Mouse (Mus musculus) spleen, adult 2 months (tissue): Measurements from ENCODE around the gene Nbea. TPM values are rescaled to one million over a fixed set of nuclear protein-coding genes. Genes with fewer than 3 reads are reported as not detected.

ENCODE experiments used
- DNase-seq, 2 experiments: peaks; one replicate each; pipeline versions ENCODE4 v3.0.0 to v3.0.0-alpha.2; 2012 to 2021; ENCODE audit warnings: low spot score in 2 of 2, low read depth in 1 of 2
- H3K27ac ChIP-seq: fragments of 200-500 bp; 2 replicates; pipeline ENCODE4 v1.5.1; 2012; ENCODE audit warnings: low read length, inconsistent platforms; ENCODE audit not compliant: insufficient read depth
- H3K27me3 ChIP-seq: fragments of 200-500 bp; 2 replicates; pipeline ENCODE4 v1.6.1; 2012; ENCODE audit warnings: mild to moderate bottlenecking, moderate library complexity, low read length, inconsistent platforms; ENCODE audit not compliant: control insufficient read depth, insufficient read depth
- H3K36me3 ChIP-seq: fragments of 200-500 bp; 2 replicates; pipeline ENCODE4 v1.6.1; 2012; ENCODE audit warnings: mild to moderate bottlenecking, low read length, inconsistent platforms; ENCODE audit not compliant: control insufficient read depth, insufficient read depth
- H3K4me1 ChIP-seq: fragments of 200-500 bp; 2 replicates; pipeline ENCODE4 v1.6.1; 2011; ENCODE audit warnings: inconsistent platforms; ENCODE audit not compliant: control insufficient read depth, insufficient read depth, insufficient read length
- H3K4me3 ChIP-seq: fragments of 200-500 bp; 2 replicates; pipeline ENCODE4 v1.5.1; 2011; ENCODE audit warnings: mild to moderate bottlenecking, inconsistent platforms; ENCODE audit not compliant: insufficient read depth, insufficient read length; ENCODE audit errors: extremely low read depth
- CTCF ChIP-seq: fragments of 200-500 bp; IDR thresholded peaks from 2 replicates; pipeline ENCODE4 v1.5.1; 2011; ENCODE audit warnings: mild to moderate bottlenecking, inconsistent platforms; ENCODE audit not compliant: insufficient read depth, insufficient read length, insufficient replicate concordance; ENCODE audit errors: extremely low read depth
- POLR2A ChIP-seq: fragments of 200-500 bp; IDR thresholded peaks from 2 replicates; pipeline ENCODE4 v1.6.1; 2011; ENCODE audit warnings: low read depth, low read length, inconsistent platforms
- WGBS: fragments of 180-500 bp; shearing (Covaris S2); methylation state at CpG from one replicate; pipeline ENCODE4 v1.1.7; 2018; 5-methylcytosine and 5-hydroxymethylcytosine counted together
- polyA plus RNA-seq: library from polyadenylated mRNA; depleted of rRNA; stranded (reverse); fragments of >200 nt; gene quantifications from 2 replicates; pipeline ENCODE4 v1.2.3, GENCODE M21; 2012

Nbea gene
- polyA plus RNA-seq, 1 experiment: 1.6 TPM

- Histone ChIP-seq H3K27me3 (peaks cover 21% of the 10 kb centered on the region), H3K4me3 (no peak overlapping the region), H3K36me3 (no peaks in the 10 kb centered on the region), H3K4me1 (no peaks in the 10 kb centered on the region), H3K27ac (no peak overlapping the region)
- TF ChIP-seq CTCF (no peak), POLR2A (no peak)
- 21% methylated on average over 53 of the region's 53 CpGs for WGBS
- no peak for DNase-seq
These were observed 403.1 kb downstream of the Nbea start for GRCm38 (mm10) chr3:55780120-55781070.

- DNase-seq: no peak
- H3K4me1 ChIP-seq: no peaks in the 10 kb centered on the region
- TF ChIP-seq POLR2A: no peak
- no peak for TF ChIP-seq CTCF
- no peaks in the 10 kb centered on the region for H3K36me3 ChIP-seq
- WGBS: 82% methylated on average over 8 of the region's 8 CpGs
- H3K4me3 ChIP-seq: no peak overlapping the region
- peaks cover 20% of the 10 kb centered on the region for H3K27me3 ChIP-seq
- H3K27ac ChIP-seq: no peak overlapping the region
These were observed 404.5 kb downstream of the Nbea start for GRCm38 (mm10) chr3:55778764-55779730.

- H3K4me3 ChIP-seq: no peak overlapping the region
- peaks cover 16% of the 10 kb centered on the region for H3K27me3 ChIP-seq
- DNase-seq: no peak
- H3K4me1 ChIP-seq: no peaks in the 10 kb centered on the region
- TF ChIP-seq POLR2A: no peak
- TF ChIP-seq CTCF: no peak
- 83% methylated on average over 4 of the region's 4 CpGs for WGBS
- H3K27ac ChIP-seq: no peak overlapping the region
- no peaks in the 10 kb centered on the region for H3K36me3 ChIP-seq
These were observed 406.0 kb downstream of the Nbea start for GRCm38 (mm10) chr3:55777501-55777900.

GRCm38 (mm10) chr3:55775753-55776152 lies 407.7 kb downstream of the Nbea start:
- Histone ChIP-seq H3K27me3 (peaks cover 10% of the 10 kb centered on the region), H3K27ac (no peak overlapping the region), H3K4me3 (no peak overlapping the region), H3K4me1 (no peaks in the 10 kb centered on the region), H3K36me3 (no peaks in the 10 kb centered on the region)
- WGBS: 89% methylated on average over 6 of the region's 6 CpGs
- TF ChIP-seq POLR2A (no peak), CTCF (no peak)
- no peak for DNase-seq

- H3K36me3 ChIP-seq: no peaks in the 10 kb centered on the region
- no peaks in the 10 kb centered on the region for H3K4me1 ChIP-seq
- DNase-seq: no peak
- peaks cover 5% of the 10 kb centered on the region for H3K27me3 ChIP-seq
- TF ChIP-seq CTCF: no peak
- TF ChIP-seq POLR2A: no peak
- H3K4me3 ChIP-seq: no peak overlapping the region
- H3K27ac ChIP-seq: no peak overlapping the region
- WGBS: 90% methylated on average over 7 of the region's 7 CpGs
These were observed 408.3 kb downstream of the Nbea start for GRCm38 (mm10) chr3:55775245-55775644.

GRCm38 (mm10) chr3:55774203-55774602 lies 409.3 kb downstream of the Nbea start:
- H3K27me3 ChIP-seq: no peaks in the 10 kb centered on the region
- H3K27ac ChIP-seq: no peak overlapping the region
- no peak for DNase-seq
- no peak overlapping the region for H3K4me3 ChIP-seq
- H3K4me1 ChIP-seq: no peaks in the 10 kb centered on the region
- no peaks in the 10 kb centered on the region for H3K36me3 ChIP-seq
- WGBS: 87% methylated on average over 6 of the region's 6 CpGs
- TF ChIP-seq POLR2A (no peak), CTCF (no peak)

- Histone ChIP-seq H3K4me1 (no peaks in the 10 kb centered on the region), H3K27ac (no peak overlapping the region), H3K27me3 (no peaks in the 10 kb centered on the region), H3K4me3 (no peak overlapping the region), H3K36me3 (no peaks in the 10 kb centered on the region)
- DNase-seq: no peak
- WGBS: 89% methylated on average over 2 of the region's 2 CpGs
- TF ChIP-seq POLR2A: no peak
- TF ChIP-seq CTCF: no peak
These were observed 414.2 kb downstream of the Nbea start for GRCm38 (mm10) chr3:55769308-55769707.
